Mouse (Mus musculus) kidney, postnatal 10 days (tissue): Measurements from ENCODE around the gene D10Wsu102e.

Experiments
- DNase-seq: peaks from one replicate; pipeline ENCODE4 v3.0.0; 2021; ENCODE audit warnings: mixed read lengths

The D10Wsu102e gene

GRCm38 (mm10) chr10:83359956-83360355, at the start of gene D10Wsu102e:
Gene D10Wsu102e, plus strand, starts transcription at chr10:83360221.
- DNase-seq, result peak; percentile 98

- DNase-seq, result no peak
Measured at GRCm38 (mm10) chr10:83310356-83310755, 49.7 kb upstream of the D10Wsu102e start.

- DNase-seq, result no peak
Measured at GRCm38 (mm10) chr10:83313033-83313432, 47.0 kb upstream of the D10Wsu102e start.

GRCm38 (mm10) chr10:83320396-83320795, 39.6 kb upstream of the D10Wsu102e start:
- DNase-seq, result no peak

GRCm38 (mm10) chr10:83320870-83321269, 39.2 kb upstream of the D10Wsu102e start:
- no peak for DNase-seq

- no peak for DNase-seq
Measured at GRCm38 (mm10) chr10:83321528-83321927, 38.5 kb upstream of the D10Wsu102e start.

GRCm38 (mm10) chr10:83322551-83323100, 37.4 kb upstream of the D10Wsu102e start:
- DNase-seq, result no peak

- no peak for DNase-seq
Measured at GRCm38 (mm10) chr10:83324871-83325270, 35.1 kb upstream of the D10Wsu102e start.

GRCm38 (mm10) chr10:83325903-83326302, 34.1 kb upstream of the D10Wsu102e start:
- no peak for DNase-seq

- DNase-seq, result no peak
Measured at GRCm38 (mm10) chr10:83326648-83327285, 33.3 kb upstream of the D10Wsu102e start.

GRCm38 (mm10) chr10:83328791-83329190, 31.2 kb upstream of the D10Wsu102e start:
- no peak for DNase-seq

GRCm38 (mm10) chr10:83330336-83330735, 29.7 kb upstream of the D10Wsu102e start:
- no peak for DNase-seq

GRCm38 (mm10) chr10:83331811-83332210, 28.2 kb upstream of the D10Wsu102e start:
- DNase-seq, result no peak

GRCm38 (mm10) chr10:83332581-83332980, 27.4 kb upstream of the D10Wsu102e start:
- DNase-seq, result no peak

GRCm38 (mm10) chr10:83336336-83336735, 23.7 kb upstream of the D10Wsu102e start:
- no peak for DNase-seq

GRCm38 (mm10) chr10:83337159-83337951, 22.7 kb upstream of the D10Wsu102e start, which contains the start of gene Slc41a2:
Gene Slc41a2, minus strand, starts transcription at chr10:83337882.
- peak; percentile 64 for DNase-seq

GRCm38 (mm10) chr10:83337971-83338598, 21.9 kb upstream of the D10Wsu102e start:
- DNase-seq, result no peak

GRCm38 (mm10) chr10:83341226-83341625, 18.8 kb upstream of the D10Wsu102e start:
- no peak for DNase-seq

- DNase-seq, result no peak
Measured at GRCm38 (mm10) chr10:83343171-83343570, 16.9 kb upstream of the D10Wsu102e start.

- no peak for DNase-seq
Measured at GRCm38 (mm10) chr10:83343828-83344685, 16.0 kb upstream of the D10Wsu102e start.

- DNase-seq, result no peak
Measured at GRCm38 (mm10) chr10:83345693-83346358, 14.2 kb upstream of the D10Wsu102e start.

GRCm38 (mm10) chr10:83346359-83346736, 13.7 kb upstream of the D10Wsu102e start:
- no peak for DNase-seq
